Mouse (Mus musculus) bone marrow macrophage, adult 2 months (primary cell): Measurements from ENCODE around the gene Golga4.

ENCODE experiments used
- CTCF ChIP-seq: IDR thresholded peaks from 2 replicates; pipeline ENCODE4 v1.5.1; 2012; ENCODE audit warnings: low read depth, mild to moderate bottlenecking, low read length, moderate library complexity
- POLR2A ChIP-seq: IDR thresholded peaks from 2 replicates; pipeline ENCODE4 v1.6.1; 2012; ENCODE audit warnings: mild to moderate bottlenecking, low read depth, low read length, borderline replicate concordance

DNA sequence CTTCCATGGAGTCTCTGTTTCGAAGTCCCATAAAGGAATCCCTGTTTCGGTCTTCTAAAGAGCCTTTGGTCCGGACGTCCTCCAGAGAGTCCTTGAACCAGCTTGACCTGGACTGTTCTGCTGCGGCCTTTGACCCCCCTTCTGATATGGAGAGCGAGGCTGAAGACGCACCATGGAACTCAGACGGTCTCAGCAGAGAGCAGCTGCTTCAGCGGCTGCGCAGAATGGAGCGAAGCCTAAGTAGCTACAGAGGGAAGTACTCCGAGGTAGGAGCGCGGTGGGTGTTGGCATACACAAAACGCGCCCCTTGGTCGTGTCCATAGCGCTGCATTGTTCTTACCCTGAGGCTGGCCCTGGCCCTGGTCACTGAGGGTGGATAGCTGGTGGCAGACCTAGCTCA lies 21.0 kb downstream of the Golga4 start:
- TF ChIP-seq POLR2A = no peak
- no peak for TF ChIP-seq CTCF
